Mouse (Mus musculus) 3134 (cell line): Measurements from ENCODE around the gene BC048562.

Experiments used
- DNase-seq: peaks from one replicate; pipeline ENCODE4 v3.0.0-alpha.2; 2011; ENCODE audit warnings: low spot score; ENCODE audit not compliant: insufficient read length; ENCODE audit errors: extremely low read depth

Gene BC048562

GRCm38 (mm10) chr9:108478638-108479156 is 42.4 kb downstream of the BC048562 start:
- DNase-seq = peak; percentile 92

GRCm38 (mm10) chr9:108479241-108479640 is 43.0 kb downstream of the BC048562 start:
- peak; percentile 56 for DNase-seq

GRCm38 (mm10) chr9:108479721-108480351 is 43.6 kb downstream of the BC048562 start, which contains the start of gene Lamb2:
Lamb2 (plus strand) TSS chr9:108479736.
- peak; percentile 78 for DNase-seq

- DNase-seq = no peak
Observed at GRCm38 (mm10) chr9:108480813-108481519, 44.7 kb downstream of the BC048562 start.

- no peak for DNase-seq
Observed at GRCm38 (mm10) chr9:108481520-108482210, 45.4 kb downstream of the BC048562 start.

GRCm38 (mm10) chr9:108483051-108483790 is 46.9 kb downstream of the BC048562 start:
- no peak for DNase-seq

- DNase-seq = no peak
Observed at GRCm38 (mm10) chr9:108484021-108484420, 47.7 kb downstream of the BC048562 start.

GRCm38 (mm10) chr9:108485301-108485875 is 49.1 kb downstream of the BC048562 start:
- no peak for DNase-seq

GRCm38 (mm10) chr9:108486973-108487530 is 50.8 kb downstream of the BC048562 start:
- DNase-seq = no peak

GRCm38 (mm10) chr9:108488403-108488802 is 52.1 kb downstream of the BC048562 start:
- no peak for DNase-seq

GRCm38 (mm10) chr9:108489215-108489614 is 52.9 kb downstream of the BC048562 start:
- no peak for DNase-seq

- no peak for DNase-seq
Observed at GRCm38 (mm10) chr9:108489702-108490558, 53.6 kb downstream of the BC048562 start.

- DNase-seq = peak; percentile 91
Observed at GRCm38 (mm10) chr9:108490559-108491285, 54.4 kb downstream of the BC048562 start, which contains the start of gene Usp19. Usp19 (plus strand) TSS chr9:108490602.

- no peak for DNase-seq
Observed at GRCm38 (mm10) chr9:108491286-108491580, 55.0 kb downstream of the BC048562 start.

- DNase-seq = peak; percentile 70
Observed at GRCm38 (mm10) chr9:108492043-108492750, 55.9 kb downstream of the BC048562 start.

GRCm38 (mm10) chr9:108493246-108493645 is 57.0 kb downstream of the BC048562 start:
- no peak for DNase-seq

GRCm38 (mm10) chr9:108494146-108494825 is 58.0 kb downstream of the BC048562 start:
- no peak for DNase-seq
